Mouse (Mus musculus): ENCODE measurements around the gene Trpc3. TPM values are rescaled to one million over a fixed set of nuclear protein-coding genes. Genes with fewer than 3 reads are reported as not detected.

Gene Trpc3
- total RNA-seq (2012; rRNA removed) (not detected in 2 replicates), polyA plus RNA-seq (2012; ENCODE audit: insufficient read depth in 1 of 2, insufficient read length in 2 of 2, low read depth in 1 of 2, low replicate concordance in 2 of 2, missing spikeins in 1 of 2) (not detected)

DNA sequence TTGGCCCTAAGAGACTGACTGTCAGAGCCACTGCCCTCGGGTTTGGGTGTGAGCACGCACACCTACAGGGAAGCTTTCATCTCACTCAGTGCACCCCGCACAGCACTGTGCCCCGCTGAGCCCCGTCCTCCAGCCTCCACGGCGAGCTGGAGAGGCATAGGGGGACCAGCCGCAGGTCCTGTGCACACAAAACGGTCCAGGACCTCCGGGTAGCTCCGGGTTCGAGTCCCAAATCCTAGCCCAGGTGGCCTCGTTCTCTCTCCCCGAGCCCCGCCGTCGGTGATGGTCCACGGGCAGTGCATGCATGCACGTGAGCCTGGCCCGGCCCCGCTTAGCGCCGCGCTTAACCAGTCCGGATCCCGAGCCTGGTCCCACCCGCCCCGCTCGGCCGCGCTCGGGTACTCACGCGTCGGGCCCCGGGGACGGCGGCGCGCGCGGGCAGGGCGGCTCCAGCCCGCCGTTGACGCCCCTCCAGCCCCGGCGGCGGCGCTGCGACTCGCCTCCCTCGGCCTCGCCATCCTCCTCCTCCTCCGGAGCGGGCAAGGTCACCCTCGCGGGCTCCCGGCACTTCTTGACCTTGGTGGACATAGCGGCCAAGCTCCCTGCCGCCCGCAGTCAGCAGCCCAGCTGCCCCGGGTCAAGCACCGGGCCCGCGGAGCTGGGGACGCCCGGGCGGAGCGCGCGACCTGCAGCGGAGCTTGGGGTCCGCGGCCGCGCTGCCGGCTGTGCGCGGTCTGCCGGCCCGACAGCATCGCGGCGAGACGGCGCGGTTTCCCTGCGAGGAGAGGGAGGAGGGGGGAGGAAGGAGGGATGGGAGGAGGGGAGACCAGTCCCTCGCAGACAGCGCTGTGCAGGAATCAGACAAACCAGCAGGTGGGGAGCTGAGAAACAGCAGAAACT, at the start of gene Trpc3:
Gene Trpc3 (minus strand): TSS at position 776 of the 900 bp plus-strand sequence.
- no peak within 1 kb of the TSS for H3K9ac ChIP-seq (ENCODE audit: control insufficient read depth, low read depth, low read length, poor library complexity, severe bottlenecking)

DNA sequence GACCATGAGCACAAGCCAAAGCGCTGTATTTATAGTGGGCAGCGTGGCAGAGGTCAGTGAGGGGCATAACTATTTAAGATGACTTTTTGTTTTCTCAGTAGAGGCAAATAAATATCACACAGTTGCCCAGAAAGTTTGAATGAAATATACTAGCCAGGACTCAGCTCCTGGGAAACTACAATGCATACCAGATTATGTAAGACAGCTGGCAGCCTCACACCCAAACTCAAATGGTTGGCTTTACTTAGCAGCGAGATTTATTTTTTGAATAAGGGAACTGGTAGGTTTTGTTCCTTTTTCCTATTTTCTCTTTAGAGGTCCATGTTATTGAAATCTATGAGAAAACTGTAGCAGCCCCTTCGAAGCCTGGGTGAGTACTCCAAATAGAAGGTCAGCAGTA, 48.1 kb upstream of the Trpc3 start:
- Histone ChIP-seq H3K36me3 (ENCODE audit: control insufficient read depth in 1 of 2, insufficient read depth in 2 of 2, low read length in 2 of 2) (no peaks in the 10 kb centered on the region), H3K27ac (ENCODE audit: control insufficient read depth, low read depth, low read length) (no peak overlapping the region), H3K27me3 (ENCODE audit: control insufficient read depth in 1 of 2, insufficient read depth in 2 of 2, low read length in 2 of 2) (no peaks in the 10 kb centered on the region; a peak in 1 of 4 replicates), H3K4me1 (ENCODE audit: control insufficient read depth in 1 of 2, insufficient read depth in 2 of 2, low read length in 2 of 2) (no peaks in the 10 kb centered on the region), H3K79me2 (ENCODE audit: control insufficient read depth, insufficient read depth, low read length, poor library complexity) (no peaks in the 10 kb centered on the region), H3K4me3 (ENCODE audit: control insufficient read depth in 1 of 2, insufficient read depth in 1 of 2, low read depth in 2 of 2, low read length in 2 of 2) (no peak overlapping the region), H3K9ac (ENCODE audit: control insufficient read depth, low read depth, low read length, poor library complexity, severe bottlenecking) (no peak overlapping the region), H3K9me3 (replicated peaks; ENCODE audit: insufficient read depth, low read length) (no peaks in the 10 kb centered on the region)
- no peak for DNase-seq (ENCODE audit: low read depth, low spot score)
- TF ChIP-seq JUND (IDR thresholded peaks at IDR 0.05; ENCODE audit: low read depth, low read length) (no peak), KAT2A (conservative IDR thresholded peaks at IDR 0.05; ENCODE audit: low read depth, low read length) (no peak), TCF12 (IDR thresholded peaks at IDR 0.05; ENCODE audit: low read depth, low read length) (no peak), CHD2 (IDR thresholded peaks at IDR 0.05; ENCODE audit: low read length) (no peak), ZC3H11A (IDR thresholded peaks at IDR 0.05; ENCODE audit: low read depth, low read length) (no peak), HCFC1 (IDR thresholded peaks at IDR 0.05; ENCODE audit: low read depth, low read length) (no peak), RAD21 (IDR thresholded peaks at IDR 0.05; ENCODE audit: low read depth, low read length) (no peak), EP300 (IDR thresholded peaks at IDR 0.05; ENCODE audit: low read depth in 1 of 2, low read length in 2 of 2) (no peak), POLR2AphosphoS2 (IDR thresholded peaks at IDR 0.05; ENCODE audit: low read length) (no peak), MAX (IDR thresholded peaks at IDR 0.05; ENCODE audit: low read length) (no peak), CHD1 (IDR thresholded peaks at IDR 0.05; ENCODE audit: low read depth, low read length) (no peak), MAFK (IDR thresholded peaks at IDR 0.05; ENCODE audit: borderline replicate concordance, low read depth, low read length) (no peak)

More for the DNA sequence above, at the start of gene Trpc3:
- Histone ChIP-seq H3K27me3 (ENCODE audit: control insufficient read depth in 1 of 2, insufficient read depth in 2 of 2, low read length in 2 of 2) (no peaks in the 10 kb centered on the region; a peak in 1 of 4 replicates), H3K79me2 (ENCODE audit: control insufficient read depth, insufficient read depth, low read length, poor library complexity) (no peaks in the 10 kb centered on the region), H3K4me3 (ENCODE audit: control insufficient read depth in 1 of 2, insufficient read depth in 1 of 2, low read depth in 2 of 2, low read length in 2 of 2) (no peak within 1 kb of the TSS), H3K4me1 (ENCODE audit: control insufficient read depth in 1 of 2, insufficient read depth in 2 of 2, low read length in 2 of 2) (no peaks in the 10 kb centered on the region), H3K9me3 (replicated peaks; ENCODE audit: insufficient read depth, low read length) (no peaks in the 10 kb centered on the region), H3K36me3 (ENCODE audit: control insufficient read depth in 1 of 2, insufficient read depth in 2 of 2, low read length in 2 of 2) (no peaks in the 10 kb centered on the region), H3K27ac (ENCODE audit: control insufficient read depth, low read depth, low read length) (no peak within 1 kb of the TSS)
- TF ChIP-seq UBTF (IDR thresholded peaks at IDR 0.05; ENCODE audit: borderline replicate concordance, insufficient read depth, low read depth, low read length) (no peak), POLR2AphosphoS2 (IDR thresholded peaks at IDR 0.05; ENCODE audit: low read length) (no peak), MAZ (IDR thresholded peaks at IDR 0.05; ENCODE audit: low read depth, low read length) (no peak), MAX (IDR thresholded peaks at IDR 0.05; ENCODE audit: low read length) (no peak), ETS1 (IDR thresholded peaks at IDR 0.05; ENCODE audit: low read depth, low read length) (no peak), ELF1 (IDR thresholded peaks at IDR 0.05; ENCODE audit: low read depth, low read length) (no peak), TAL1 (IDR thresholded peaks at IDR 0.05; ENCODE audit: low read length) (no peak), HCFC1 (IDR thresholded peaks at IDR 0.05; ENCODE audit: low read depth, low read length) (no peak), USF1 (IDR thresholded peaks at IDR 0.05; ENCODE audit: low read depth, low read length) (no peak), SIN3A (IDR thresholded peaks at IDR 0.05; ENCODE audit: low read length) (no peak), ZMIZ1 (IDR thresholded peaks at IDR 0.05; ENCODE audit: low read depth, low read length) (no peak), CHD2 (IDR thresholded peaks at IDR 0.05; ENCODE audit: low read length) (no peak), MEF2A (IDR thresholded peaks at IDR 0.05; ENCODE audit: extremely low read depth, insufficient replicate concordance, low read depth, low read length, poor library complexity, severe bottlenecking) (no peak), SMC3 (IDR thresholded peaks at IDR 0.05; ENCODE audit: low read depth, low read length) (no peak), POLR2A (IDR thresholded peaks at IDR 0.05; ENCODE audit: control insufficient read depth in 1 of 2, insufficient read depth in 1 of 2, low read depth in 1 of 2, low read length in 2 of 2, poor library complexity in 1 of 2) (no peak), GATA1 (IDR thresholded peaks at IDR 0.05; ENCODE audit: low read depth, low read length) (no peak), ZNF384 (IDR thresholded peaks at IDR 0.05; ENCODE audit: low read depth, low read length) (no peak), CTCF (IDR thresholded peaks at IDR 0.05 in 2 of 3, conservative IDR thresholded peaks at IDR 0.05 in 1 of 3; ENCODE audit: control insufficient read depth in 1 of 3, insufficient read depth in 1 of 3, low read depth in 2 of 3, low read length in 3 of 3, poor library complexity in 1 of 3, severe bottlenecking in 1 of 3) (no peak), CHD1 (IDR thresholded peaks at IDR 0.05; ENCODE audit: low read depth, low read length) (no peak), E2F4 (IDR thresholded peaks at IDR 0.05; ENCODE audit: borderline replicate concordance, low read depth, low read length) (no peak)
- DNase-seq (ENCODE audit: low read depth, low spot score), result no peak

Measured in MEL (cell line).